Mouse (Mus musculus): ENCODE measurements around the gene Aplp2.

DNA sequence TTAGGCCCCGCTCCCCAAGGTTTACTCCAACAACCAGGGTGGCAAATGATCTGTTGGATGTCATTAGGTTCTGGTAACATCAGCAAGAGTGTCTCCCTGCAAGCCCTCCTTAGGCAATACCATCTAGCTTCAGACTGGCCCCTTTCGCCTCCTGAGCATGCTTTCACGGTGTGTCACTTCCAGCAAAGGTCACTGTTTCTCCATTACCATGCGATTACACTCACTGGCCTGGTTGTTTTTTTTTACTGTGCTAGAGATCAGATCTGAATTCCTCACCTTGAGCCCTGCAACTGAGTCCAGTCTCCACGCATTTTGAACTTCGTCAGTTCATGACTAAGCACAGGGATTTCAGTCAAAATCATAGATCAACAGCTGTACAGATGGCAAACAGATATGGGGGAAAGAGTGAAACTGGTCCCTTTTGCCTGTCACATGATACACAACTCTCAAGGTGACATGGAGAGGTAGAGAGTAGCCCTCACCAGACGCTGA is 29.6 kb upstream of the Aplp2 start:
- TF ChIP-seq MYOD1 (IDR thresholded peaks at IDR 0.05; ENCODE audit: control insufficient read depth, insufficient read length, low read depth) (no peak), MAX (IDR thresholded peaks at IDR 0.05) (no peak), CTCF (IDR thresholded peaks at IDR 0.05; ENCODE audit: control insufficient read depth, insufficient read depth, insufficient read length) (no peak), USF1 (IDR thresholded peaks at IDR 0.05; ENCODE audit: low read depth) (no peak), CEBPB (IDR thresholded peaks at IDR 0.05; ENCODE audit: low read depth) (no peak), FOSL1 (IDR thresholded peaks at IDR 0.05; ENCODE audit: insufficient read depth, low read length, poor library complexity, severe bottlenecking) (no peak), MYOG (IDR thresholded peaks at IDR 0.05; ENCODE audit: control insufficient read depth, extremely low read depth, insufficient read length) (no peak)

Data from C2C12 (cell line).